Mouse (Mus musculus) lung, adult 10 weeks (tissue): ENCODE measurements around the gene Taf9b. TPM values are rescaled to one million over a fixed set of nuclear protein-coding genes. Genes with fewer than 3 reads are reported as not detected.

Experiments used
- polyA plus RNA-seq: library from polyadenylated mRNA; stranded (reverse); fragments of 350-450 nt; fragmentation: Illumina TruSeq; extraction: RNeasy Lipid Tissue Mini Kit (QIAGEN cat#74804); gene quantifications from one replicate; pipeline ENCODE4 v1.2.3, GENCODE M21; 2014; ENCODE audit warnings: low read depth, low replicate concordance; ENCODE audit not compliant: insufficient read depth

Taf9b gene
- polyA plus RNA-seq, result 13.6 TPM

DNA sequence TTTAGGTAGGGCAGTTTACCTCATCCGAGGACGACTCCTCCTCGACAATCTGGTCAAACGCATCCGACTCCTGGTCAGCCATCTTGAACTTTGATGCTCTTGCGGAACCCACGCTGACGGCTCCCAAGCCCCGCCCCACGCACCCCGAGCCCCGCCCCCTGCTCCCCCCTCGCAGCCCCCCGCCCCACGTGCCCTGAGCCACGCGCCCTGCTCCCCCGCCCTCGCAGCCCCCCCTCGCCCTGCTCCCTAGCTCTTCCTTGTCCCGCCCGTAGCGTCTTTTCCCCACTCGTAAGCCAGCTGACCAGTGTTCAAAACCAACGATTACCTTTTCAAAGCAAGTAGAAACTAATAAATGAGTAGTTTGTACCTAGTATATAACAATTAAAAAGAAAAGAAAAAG lies at the start of gene Taf9b:
Taf9b (minus strand) TSS at position 101 of the 400 bp plus-strand sequence.

DNA sequence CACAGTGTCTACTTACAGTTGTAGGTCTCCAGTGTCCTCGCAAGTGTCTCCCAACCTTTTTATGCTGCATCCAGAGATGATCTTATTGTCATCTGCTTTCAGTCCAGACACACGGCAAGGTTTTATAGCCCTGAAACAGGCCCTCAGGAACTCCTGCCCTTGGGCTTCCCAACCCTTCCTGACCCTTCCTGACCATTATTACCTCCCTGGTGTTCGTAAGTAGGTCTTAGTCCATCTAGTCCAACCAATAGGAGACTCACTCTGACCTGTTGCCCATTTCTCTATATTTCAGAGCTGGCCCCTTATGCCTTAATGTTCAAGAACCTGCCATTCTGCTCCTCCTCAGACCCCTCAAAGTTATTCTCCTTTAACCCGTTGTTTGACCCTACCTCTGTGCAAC lies 34.3 kb upstream of the Taf9b start, which contains the start of gene Fnd3c2:
Fnd3c2 (minus strand) TSS at position 101 of the 400 bp plus-strand sequence.

DNA sequence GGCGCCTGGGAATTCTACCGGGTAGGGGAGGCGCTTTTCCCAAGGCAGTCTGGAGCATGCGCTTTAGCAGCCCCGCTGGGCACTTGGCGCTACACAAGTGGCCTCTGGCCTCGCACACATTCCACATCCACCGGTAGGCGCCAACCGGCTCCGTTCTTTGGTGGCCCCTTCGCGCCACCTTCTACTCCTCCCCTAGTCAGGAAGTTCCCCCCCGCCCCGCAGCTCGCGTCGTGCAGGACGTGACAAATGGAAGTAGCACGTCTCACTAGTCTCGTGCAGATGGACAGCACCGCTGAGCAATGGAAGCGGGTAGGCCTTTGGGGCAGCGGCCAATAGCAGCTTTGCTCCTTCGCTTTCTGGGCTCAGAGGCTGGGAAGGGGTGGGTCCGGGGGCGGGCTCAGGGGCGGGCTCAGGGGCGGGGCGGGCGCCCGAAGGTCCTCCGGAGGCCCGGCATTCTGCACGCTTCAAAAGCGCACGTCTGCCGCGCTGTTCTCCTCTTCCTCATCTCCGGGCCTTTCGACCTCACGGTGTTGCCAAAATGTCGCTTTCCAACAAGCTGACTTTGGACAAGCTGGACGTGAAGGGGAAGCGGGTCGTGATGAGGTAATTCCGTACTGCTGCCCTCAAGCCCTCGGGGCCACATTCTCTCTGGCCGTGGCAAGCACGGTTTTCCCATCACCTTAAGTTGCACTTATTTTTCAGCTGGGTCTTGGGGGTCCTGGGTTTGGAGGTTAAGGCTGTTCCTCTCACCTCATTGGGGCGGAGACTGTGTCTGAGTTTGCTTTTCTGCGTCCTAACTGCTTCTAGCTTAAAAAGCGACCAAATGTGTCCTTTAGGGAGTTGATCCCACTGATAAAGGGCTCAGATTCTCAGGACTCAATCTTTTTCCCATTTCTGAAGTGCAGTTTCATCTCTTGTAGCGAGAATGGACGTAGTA lies 34.0 kb downstream of the Taf9b start, which contains the start of gene Pgk1:
Pgk1 (plus strand) TSS at position 388 of the 937 bp plus-strand sequence.

Other genes starting within 250 kb of the Taf9b start
- 19.5 TPM for gene Magt1, start 209.3 kb downstream of the Taf9b start, polyA plus RNA-seq
- 245 TPM for gene Cox7b, start 205.5 kb downstream of the Taf9b start, polyA plus RNA-seq
- 2.5 TPM for gene Atp7a, start 193.9 kb downstream of the Taf9b start, polyA plus RNA-seq
- gene Tlr13, start 78.0 kb downstream of the Taf9b start, polyA plus RNA-seq, result 2.4 TPM
- gene Pgk1, start 34.1 kb downstream of the Taf9b start, polyA plus RNA-seq, result 114 TPM
- gene Fnd3c2, start 34.2 kb upstream of the Taf9b start, polyA plus RNA-seq, result not detected